Mouse (Mus musculus) forebrain, embryonic 15.5 days (tissue): Measurements from ENCODE around the gene Iqsec3. TPM values are rescaled to one million over a fixed set of nuclear protein-coding genes. Genes with fewer than 3 reads are reported as not detected.

Source experiments
- ATAC-seq: fragments of 200-750 bp; cut with Nextera tagmentation; replicated peaks from 2 replicates; pipeline ENCODE4 v1.8.0; 2017; ENCODE audit warnings: mild to moderate bottlenecking, moderate TSS enrichment, moderate library complexity
- H3K27ac ChIP-seq: fragments of 300-500 bp; sonication (generic); replicated peaks from 2 replicates; pipeline ENCODE4 v1.5.1; 2015; ENCODE audit warnings: mild to moderate bottlenecking, inconsistent platforms
- H3K27me3 ChIP-seq: fragments of 300-500 bp; sonication (generic); 2 replicates; pipeline ENCODE4 v1.6.1; 2015; ENCODE audit warnings: inconsistent platforms
- H3K36me3 ChIP-seq: fragments of 300-500 bp; sonication (generic); 2 replicates; pipeline ENCODE4 v1.6.1; 2015; ENCODE audit warnings: mild to moderate bottlenecking, inconsistent platforms
- H3K4me1 ChIP-seq: fragments of 300-500 bp; sonication (generic); 2 replicates; pipeline ENCODE4 v1.6.1; 2015; ENCODE audit warnings: inconsistent platforms
- H3K4me2 ChIP-seq: fragments of 300-500 bp; sonication (generic); replicated peaks from 2 replicates; pipeline ENCODE4 v1.6.1; 2015; ENCODE audit warnings: mild to moderate bottlenecking, inconsistent platforms
- H3K4me3 ChIP-seq: fragments of 300-500 bp; sonication (generic); 2 replicates; pipeline ENCODE4 v1.5.1; 2015; ENCODE audit warnings: mild to moderate bottlenecking, inconsistent platforms
- H3K9ac ChIP-seq: fragments of 300-500 bp; sonication (generic); replicated peaks from 2 replicates; pipeline ENCODE4 v1.6.1; 2015; ENCODE audit warnings: mild to moderate bottlenecking, inconsistent platforms
- H3K9me3 ChIP-seq: fragments of 300-500 bp; sonication (generic); 2 replicates; pipeline ENCODE4 v1.6.1; 2016; ENCODE audit warnings: inconsistent platforms
- WGBS: fragments of 180-500 bp; shearing (Covaris S2); methylation state at CpG from one replicate; pipeline ENCODE4 v1.1.7; 2015; ENCODE audit warnings: mixed read lengths; 5-methylcytosine and 5-hydroxymethylcytosine counted together
- polyA plus RNA-seq: library from polyadenylated mRNA; unstranded; fragments of >200 nt; fragmentation: Nextera tagmentation; extraction: Ambion mirVana; gene quantifications from 2 replicates; pipeline ENCODE4 v1.2.1, GENCODE M21; 2015

The Iqsec3 gene
- polyA plus RNA-seq, 1 experiment from 2014 or later, result 5.1 TPM

DNA sequence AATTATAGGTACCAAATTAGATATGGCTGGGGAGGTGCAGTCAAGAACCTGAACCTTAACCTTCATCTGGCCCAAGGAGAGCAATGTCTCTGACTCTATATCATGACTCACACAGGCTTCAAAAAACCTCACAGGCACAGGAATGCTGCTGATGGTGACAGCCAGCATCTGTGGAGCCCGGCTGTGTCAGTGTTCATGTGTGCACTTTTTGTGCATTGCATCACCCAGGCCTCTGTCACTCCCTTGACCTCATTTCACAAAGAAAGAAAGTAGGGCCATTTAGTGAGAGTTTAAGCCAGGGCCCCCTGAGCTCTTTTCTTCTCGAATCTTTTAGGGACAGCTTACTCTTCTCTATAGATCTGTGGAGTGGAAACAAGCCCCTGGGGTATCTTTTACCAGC, 121.2 kb downstream of the Iqsec3 start:
- H3K27ac ChIP-seq, result no peak overlapping the region
- no peaks in the 10 kb centered on the region for H3K27me3 ChIP-seq
- H3K4me1 ChIP-seq, result 0 out of 2 replicates have a peak, but pooled peaks cover 9% of the 10 kb centered on the region
- 10% methylated on average over 2 of the region's 2 CpGs for WGBS
- no peaks in the 10 kb centered on the region for H3K36me3 ChIP-seq
- no peak overlapping the region for H3K4me3 ChIP-seq
- no peak overlapping the region for H3K4me2 ChIP-seq
- no peak overlapping the region for H3K9ac ChIP-seq
- no peaks in the 10 kb centered on the region for H3K9me3 ChIP-seq
- ATAC-seq, result no peak

DNA sequence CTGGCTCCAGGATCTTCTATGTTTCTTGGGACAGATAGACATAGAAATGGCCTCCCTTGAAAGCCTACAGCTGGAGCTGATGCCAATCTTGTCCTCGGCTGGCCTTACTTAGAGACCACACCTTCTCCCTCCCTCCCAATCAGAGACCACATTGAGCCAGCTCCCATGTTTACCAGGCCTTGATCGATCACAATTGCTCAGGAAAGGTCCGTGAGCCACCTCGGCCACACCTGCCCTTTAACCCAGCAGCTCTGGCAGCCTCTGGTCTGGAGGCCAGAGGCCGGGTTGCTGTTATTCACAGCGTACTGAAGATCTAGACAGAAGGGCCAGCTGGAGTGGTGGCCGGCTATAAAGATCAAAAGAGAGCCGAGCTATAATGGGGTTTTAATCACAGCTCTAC, 127.0 kb downstream of the Iqsec3 start:
- H3K4me3 ChIP-seq, result no peak overlapping the region
- ATAC-seq, result no peak
- no peak overlapping the region for H3K27ac ChIP-seq
- WGBS, result 42% methylated on average over 8 of the region's 8 CpGs
- H3K4me1 ChIP-seq, result 0 out of 2 replicates have a peak, but pooled peaks cover 5% of the 10 kb centered on the region
- 0 out of 2 replicates have a peak, but pooled peaks cover 4% of the 10 kb centered on the region for H3K27me3 ChIP-seq
- H3K9ac ChIP-seq, result no peak overlapping the region
- no peaks in the 10 kb centered on the region for H3K36me3 ChIP-seq
- H3K4me2 ChIP-seq, result no peak overlapping the region
- H3K9me3 ChIP-seq, result no peaks in the 10 kb centered on the region

DNA sequence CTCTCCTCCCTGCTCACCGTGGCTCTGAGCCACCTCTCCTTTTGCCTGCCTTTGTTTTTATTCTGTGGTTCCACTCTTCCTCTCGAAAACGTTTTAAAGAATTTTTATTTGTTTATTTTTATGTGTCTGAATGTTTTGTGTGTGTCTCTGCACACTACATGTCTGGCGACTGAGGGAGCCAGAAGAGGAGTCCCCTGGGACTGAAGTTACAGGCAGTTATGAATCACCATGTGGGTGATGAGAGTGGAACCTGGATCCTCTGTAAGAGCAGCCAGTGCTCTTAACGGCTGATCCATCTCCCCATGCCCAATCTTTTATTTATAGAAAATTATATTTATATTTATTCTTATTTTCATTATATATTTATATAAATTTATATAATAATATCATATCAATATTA, 129.1 kb downstream of the Iqsec3 start:
- WGBS, result 68% methylated on average over 5 of the region's 5 CpGs
- ATAC-seq, result no peak
- Histone ChIP-seq H3K4me2 (no peak overlapping the region), H3K27ac (no peak overlapping the region), H3K4me1 (no peaks in the 10 kb centered on the region), H3K9ac (no peak overlapping the region), H3K4me3 (no peak overlapping the region), H3K9me3 (no peaks in the 10 kb centered on the region), H3K36me3 (no peaks in the 10 kb centered on the region), H3K27me3 (0 out of 2 replicates have a peak, but pooled peaks cover 4% of the 10 kb centered on the region)

DNA sequence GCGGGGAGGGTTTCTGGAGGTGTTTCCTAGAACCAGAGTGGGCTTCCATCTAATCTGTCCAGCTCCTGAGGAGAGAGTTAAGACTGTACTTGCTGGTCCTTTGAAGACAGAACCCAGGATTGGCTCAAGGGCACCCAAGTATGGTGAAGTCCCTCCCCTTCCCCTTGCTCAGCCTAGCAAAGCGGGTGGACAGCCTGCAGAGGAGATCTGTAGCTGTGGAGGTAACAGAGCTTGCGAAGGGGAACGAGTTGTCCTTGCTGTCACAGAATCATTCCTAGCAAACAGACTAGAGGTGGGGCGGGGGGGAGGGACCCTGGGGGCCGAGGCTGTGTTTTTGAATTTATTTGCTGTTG, 129.7 kb downstream of the Iqsec3 start:
- Histone ChIP-seq H3K27me3 (0 out of 2 replicates have a peak, but pooled peaks cover 4% of the 10 kb centered on the region), H3K4me2 (no peak overlapping the region), H3K4me1 (no peaks in the 10 kb centered on the region), H3K36me3 (no peaks in the 10 kb centered on the region), H3K9me3 (no peaks in the 10 kb centered on the region), H3K9ac (no peak overlapping the region), H3K27ac (no peak overlapping the region), H3K4me3 (no peak overlapping the region)
- no peak for ATAC-seq
- WGBS, result 85% methylated on average over 6 of the region's 6 CpGs

DNA sequence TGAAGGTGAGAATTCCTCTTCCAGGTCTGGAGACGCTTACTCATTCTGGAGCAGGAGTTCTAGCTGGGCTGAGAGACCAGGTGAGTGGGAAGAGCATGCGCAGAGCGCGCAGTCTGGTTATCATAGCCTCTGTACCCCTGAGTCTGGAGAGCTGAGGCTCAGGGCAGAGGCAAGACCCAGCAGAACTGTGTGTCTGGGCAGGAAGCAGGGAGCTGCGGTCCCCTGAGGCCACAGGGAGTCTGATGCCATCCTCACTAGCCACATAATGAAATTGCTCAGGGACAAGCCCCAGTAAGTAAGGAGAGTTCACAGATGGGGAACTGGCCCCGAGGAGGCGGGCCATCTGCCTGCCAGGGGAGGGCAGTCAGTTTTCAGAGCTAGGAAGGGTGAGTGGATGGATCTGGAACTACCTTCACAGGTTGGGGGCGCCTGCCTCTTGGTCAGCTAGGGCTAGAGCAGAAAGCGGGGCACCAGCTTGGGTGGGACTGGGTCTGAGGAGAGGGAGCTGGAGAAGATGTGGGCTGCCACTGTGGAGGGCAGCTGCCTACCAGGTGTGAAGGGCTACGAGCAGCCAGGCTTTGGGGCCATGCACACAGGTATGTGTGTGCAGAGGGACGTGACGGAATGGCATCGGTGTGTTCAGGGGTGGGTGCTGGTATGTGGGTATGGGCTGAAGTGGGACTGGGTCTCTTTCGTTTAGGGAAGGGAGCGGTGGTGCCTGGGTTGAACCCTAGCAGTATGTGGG, 130.3 kb downstream of the Iqsec3 start, which contains the start of gene Slc6a12:
Gene Slc6a12 (plus strand): TSS at position 51 of the 745 bp plus-strand sequence.
- Histone ChIP-seq H3K9me3 (no peaks in the 10 kb centered on the region), H3K36me3 (no peaks in the 10 kb centered on the region), H3K27me3 (0 out of 2 replicates have a peak, but pooled peaks cover 4% of the 10 kb centered on the region), H3K9ac (no peak within 1 kb of the TSS), H3K4me3 (no peak within 1 kb of the TSS), H3K27ac (no peak within 1 kb of the TSS), H3K4me2 (no peak within 1 kb of the TSS), H3K4me1 (no peaks in the 10 kb centered on the region)
- ATAC-seq, result no peak
- WGBS, result 85% methylated on average over 15 of the region's 15 CpGs

DNA sequence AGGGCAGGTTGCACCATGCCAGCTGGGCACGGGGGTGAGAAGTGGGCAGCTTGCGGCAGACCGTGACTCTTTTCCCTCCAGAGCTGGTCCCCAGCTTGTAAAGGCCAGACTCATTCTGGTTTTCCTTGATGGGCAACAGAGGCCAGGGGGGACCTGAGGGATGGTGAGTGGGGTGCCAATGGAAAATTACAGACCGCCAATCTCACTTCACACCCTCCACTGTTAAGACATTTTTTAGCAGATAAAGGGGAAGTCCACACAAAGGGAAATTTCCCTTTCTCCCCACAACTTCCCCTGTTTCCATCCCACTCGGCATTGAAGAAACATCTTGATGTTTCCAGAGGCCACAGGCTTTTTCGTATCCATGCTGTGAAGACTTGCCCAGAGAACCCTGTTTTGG, 131.8 kb downstream of the Iqsec3 start:
- Histone ChIP-seq H3K9ac (no peak overlapping the region), H3K4me2 (no peak overlapping the region), H3K27ac (no peak overlapping the region), H3K4me3 (no peak overlapping the region), H3K9me3 (no peaks in the 10 kb centered on the region), H3K36me3 (no peaks in the 10 kb centered on the region), H3K4me1 (no peaks in the 10 kb centered on the region), H3K27me3 (0 out of 2 replicates have a peak, but pooled peaks cover 4% of the 10 kb centered on the region)
- ATAC-seq, result no peak
- WGBS, result 85% methylated on average over 6 of the region's 6 CpGs

DNA sequence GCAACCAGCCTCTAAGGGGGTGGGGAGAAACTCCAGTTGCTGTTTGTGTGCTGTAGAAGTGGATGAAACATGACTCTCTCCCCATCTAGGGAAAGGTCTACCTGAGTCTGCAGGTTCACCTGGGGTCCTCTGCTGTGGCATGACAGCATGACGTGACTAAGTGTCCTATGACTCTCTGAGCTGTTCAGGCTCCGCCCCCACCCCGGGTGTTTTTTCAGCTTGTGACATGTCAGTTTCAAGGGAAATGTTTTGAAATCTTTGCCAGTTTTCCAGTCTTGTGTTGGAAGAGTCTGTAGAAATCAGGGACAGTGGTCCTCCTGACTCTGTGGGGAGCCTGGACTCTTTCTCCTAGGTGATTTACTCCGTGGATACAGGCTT, 135.0 kb downstream of the Iqsec3 start:
- H3K4me2 ChIP-seq, result no peak overlapping the region
- H3K4me1 ChIP-seq, result no peaks in the 10 kb centered on the region
- no peaks in the 10 kb centered on the region for H3K27me3 ChIP-seq
- no peaks in the 10 kb centered on the region for H3K36me3 ChIP-seq
- no peak overlapping the region for H3K4me3 ChIP-seq
- no peak overlapping the region for H3K9ac ChIP-seq
- no peak overlapping the region for H3K27ac ChIP-seq
- 54% methylated on average over 4 of the region's 4 CpGs for whole genome bisulfite sequencing
- no peaks in the 10 kb centered on the region for H3K9me3 ChIP-seq
- ATAC-seq, result no peak; the same call in 1 of the 2 replicates

DNA sequence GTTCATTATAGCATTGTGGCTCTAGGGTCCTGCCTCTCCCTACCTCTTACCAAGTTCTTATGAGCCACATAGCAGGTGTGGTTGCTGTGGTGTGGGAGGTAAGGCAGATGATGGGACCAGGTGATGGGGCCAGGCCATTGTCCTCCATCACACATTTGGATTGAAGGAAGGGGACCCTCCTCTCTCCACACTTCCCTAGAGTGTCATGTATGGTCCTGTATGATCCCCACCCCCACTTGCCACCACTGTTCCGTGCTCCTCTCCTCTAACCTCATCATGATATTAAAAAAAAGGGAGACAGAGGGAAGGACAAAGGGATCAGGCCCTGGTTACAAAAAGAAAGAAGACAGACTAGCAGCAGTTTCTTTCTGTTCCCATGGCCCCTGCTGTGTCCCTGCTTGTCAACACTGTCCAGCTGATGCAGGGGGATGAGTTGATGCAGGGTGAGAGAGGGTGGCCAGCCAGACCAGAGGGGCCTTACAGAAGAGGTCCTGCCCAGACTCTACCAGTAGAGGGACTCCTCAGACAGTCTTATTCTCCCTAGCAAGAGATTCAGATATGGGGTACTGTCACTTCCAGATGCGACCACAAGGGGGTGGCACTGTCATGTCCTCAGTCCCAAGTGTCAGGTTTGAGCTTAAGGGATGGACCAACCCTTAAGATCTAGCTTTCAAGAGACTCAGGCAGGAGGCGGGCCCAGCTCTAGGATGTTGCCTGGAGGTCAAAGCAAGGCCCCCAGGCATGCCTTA, 135.5 kb downstream of the Iqsec3 start:
- 30% methylated on average over 3 of the region's 3 CpGs for WGBS
- peak; percentile 74 for ATAC-seq
- no peaks in the 10 kb centered on the region for H3K36me3 ChIP-seq

DNA sequence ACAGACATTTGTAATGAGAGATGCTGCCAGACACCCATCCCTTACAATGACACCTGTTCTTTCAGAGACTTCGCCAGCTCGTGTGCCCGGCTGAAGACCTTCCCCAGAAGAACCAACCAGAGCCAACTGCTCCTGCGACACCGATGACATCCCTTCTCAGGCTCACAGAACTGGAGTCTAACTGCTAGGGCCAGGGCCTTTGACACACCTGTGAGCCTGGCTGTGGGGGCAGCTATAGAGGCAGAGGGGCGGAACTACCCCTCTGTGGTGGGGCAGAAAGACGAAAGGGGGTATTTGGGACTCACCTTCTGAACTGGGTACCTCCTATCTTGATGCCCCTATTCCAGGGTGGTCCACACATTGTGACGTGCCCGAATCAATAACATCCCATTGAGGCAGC, 136.2 kb downstream of the Iqsec3 start:
- Histone ChIP-seq H3K4me2 (no peak overlapping the region), H3K27ac (no peak overlapping the region), H3K4me3 (no peak overlapping the region), H3K9me3 (no peaks in the 10 kb centered on the region), H3K27me3 (no peaks in the 10 kb centered on the region), H3K9ac (no peak overlapping the region), H3K36me3 (no peaks in the 10 kb centered on the region), H3K4me1 (no peaks in the 10 kb centered on the region)
- 91% methylated on average over 9 of the region's 9 CpGs for WGBS
- ATAC-seq, result no peak

More for the DNA sequence above, 135.5 kb downstream of the Iqsec3 start:
- Histone ChIP-seq H3K4me2 (no peak overlapping the region), H3K4me1 (no peaks in the 10 kb centered on the region), H3K27ac (no peak overlapping the region), H3K9ac (no peak overlapping the region), H3K27me3 (no peaks in the 10 kb centered on the region), H3K4me3 (no peak overlapping the region), H3K9me3 (no peaks in the 10 kb centered on the region)

DNA sequence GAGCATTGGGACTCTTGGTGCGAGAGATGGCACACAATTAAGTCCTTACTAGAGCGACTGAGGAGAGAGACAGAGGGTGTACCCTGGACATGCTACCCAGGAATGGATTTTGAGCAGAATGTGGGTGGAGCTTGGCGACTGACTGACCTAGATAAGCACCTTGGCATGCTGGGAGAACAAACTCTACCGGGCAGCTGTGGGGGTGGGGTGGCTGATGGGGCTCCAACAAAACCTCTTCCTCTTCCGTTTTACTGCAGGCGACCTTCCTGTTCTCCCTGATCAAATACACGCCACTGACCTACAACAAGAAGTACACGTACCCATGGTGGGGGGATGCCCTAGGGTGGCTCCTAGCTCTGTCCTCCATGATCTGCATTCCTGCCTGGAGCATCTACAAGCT, 136.9 kb downstream of the Iqsec3 start:
- H3K36me3 ChIP-seq, result no peaks in the 10 kb centered on the region
- no peak overlapping the region for H3K4me2 ChIP-seq
- ATAC-seq, result no peak
- no peaks in the 10 kb centered on the region for H3K4me1 ChIP-seq
- no peak overlapping the region for H3K9ac ChIP-seq
- no peak overlapping the region for H3K27ac ChIP-seq
- H3K4me3 ChIP-seq, result no peak overlapping the region
- no peaks in the 10 kb centered on the region for H3K27me3 ChIP-seq
- H3K9me3 ChIP-seq, result no peaks in the 10 kb centered on the region
- WGBS, result 75% methylated on average over 8 of the region's 8 CpGs

DNA sequence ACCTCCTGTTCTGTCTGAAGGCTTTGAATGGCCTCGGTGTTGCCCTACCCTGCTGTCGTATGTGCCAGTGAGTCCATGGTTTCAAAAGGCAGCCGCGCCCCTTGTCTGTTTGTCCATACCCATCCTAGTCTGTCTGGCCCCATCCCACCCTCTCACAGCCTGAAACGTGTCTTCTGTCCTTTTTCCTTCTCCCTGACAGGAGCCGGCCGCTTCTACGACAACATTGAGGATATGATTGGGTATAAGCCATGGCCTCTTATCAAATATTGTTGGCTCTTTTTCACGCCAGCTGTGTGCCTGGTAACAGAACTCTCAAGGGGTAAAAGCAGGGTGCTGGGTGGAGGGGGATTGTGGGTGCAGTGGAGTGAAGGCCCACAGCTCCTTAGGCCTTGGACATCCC, 137.6 kb downstream of the Iqsec3 start:
- 86% methylated on average over 9 of the region's 9 CpGs for WGBS
- H3K27me3 ChIP-seq, result no peaks in the 10 kb centered on the region
- no peak for ATAC-seq

DNA sequence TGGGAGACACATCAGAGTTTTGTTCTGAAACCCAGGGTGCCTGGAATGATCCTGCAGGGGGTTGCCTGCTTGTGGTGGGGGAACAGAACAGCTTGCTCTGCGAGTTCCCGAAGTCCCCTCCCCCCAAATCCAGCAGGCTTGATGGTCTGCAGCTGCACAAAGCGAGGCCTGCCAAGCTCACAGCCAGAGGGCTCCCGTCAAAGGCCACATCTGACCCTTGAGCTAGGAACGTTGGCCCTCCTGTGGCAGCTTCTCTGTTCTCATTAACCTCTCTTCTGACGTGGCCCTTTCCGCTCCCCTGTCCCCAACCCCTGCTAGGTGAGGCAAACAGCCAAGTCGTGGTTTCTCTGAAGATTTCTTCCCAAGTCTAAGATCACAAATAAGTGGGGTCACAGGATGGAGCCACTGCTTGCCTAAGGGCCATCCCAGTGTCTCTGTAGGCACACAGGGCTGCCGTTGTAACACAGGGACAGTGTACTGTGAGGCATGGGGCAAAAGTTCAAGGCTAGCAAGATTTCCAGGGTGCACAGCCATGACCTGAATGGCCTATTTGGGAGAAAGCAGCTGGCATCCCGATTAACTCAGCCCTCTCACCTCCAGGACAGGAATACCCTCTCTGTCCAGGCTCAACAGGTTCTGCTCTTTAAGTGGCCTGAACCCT, 143.5 kb downstream of the Iqsec3 start:
- peaks cover 22% of the 10 kb centered on the region for H3K4me1 ChIP-seq
- H3K9ac ChIP-seq, result no peak overlapping the region
- no peaks in the 10 kb centered on the region for H3K36me3 ChIP-seq
- 9% methylated on average over 10 of the region's 10 CpGs for WGBS
- no peak overlapping the region for H3K4me2 ChIP-seq
- no peak for ATAC-seq
- no peaks in the 10 kb centered on the region for H3K27me3 ChIP-seq
- no peaks in the 10 kb centered on the region for H3K9me3 ChIP-seq
- no peak overlapping the region for H3K27ac ChIP-seq
- H3K4me3 ChIP-seq, result no peak overlapping the region

More for the DNA sequence above, 137.6 kb downstream of the Iqsec3 start:
- H3K36me3 ChIP-seq, result no peaks in the 10 kb centered on the region
- no peak overlapping the region for H3K27ac ChIP-seq
- no peak overlapping the region for H3K4me3 ChIP-seq
- H3K4me1 ChIP-seq, result no peaks in the 10 kb centered on the region
- H3K9me3 ChIP-seq, result no peaks in the 10 kb centered on the region
- H3K4me2 ChIP-seq, result no peak overlapping the region
- H3K9ac ChIP-seq, result no peak overlapping the region
